Mouse (Mus musculus) heart, embryonic 16.5 days (tissue): ENCODE data around the gene Gemin8. TPM values are rescaled to one million over a fixed set of nuclear protein-coding genes. Genes with fewer than 3 reads are reported as not detected.

Experiments
- ATAC-seq: fragments of 200-750 bp; cut with Nextera tagmentation; replicated peaks from 2 replicates; pipeline ENCODE4 v1.8.0; 2017; ENCODE audit warnings: moderate number of reproducible peaks; ENCODE audit not compliant: insufficient read depth, low FRiP score; ENCODE audit errors: extremely low read depth
- H3K27ac ChIP-seq: fragments of 300-500 bp; sonication (generic); 2 replicates; pipeline ENCODE4 v1.5.1; 2014; ENCODE audit warnings: mild to moderate bottlenecking, low read length, control low read depth, moderate library complexity
- H3K27me3 ChIP-seq: fragments of 300-500 bp; sonication (generic); 2 replicates; pipeline ENCODE4 v1.6.1; 2014; ENCODE audit warnings: low read length, mixed read lengths; ENCODE audit not compliant: control insufficient read depth, insufficient read depth
- H3K36me3 ChIP-seq: fragments of 300-500 bp; sonication (generic); 2 replicates; pipeline ENCODE4 v1.6.1; 2014; ENCODE audit not compliant: control insufficient read depth, insufficient read depth
- H3K4me1 ChIP-seq: fragments of 300-500 bp; sonication (generic); 2 replicates; pipeline ENCODE4 v1.6.1; 2014; ENCODE audit warnings: low read length, mixed read lengths; ENCODE audit not compliant: control insufficient read depth, insufficient read depth
- H3K4me2 ChIP-seq: fragments of 300-500 bp; sonication (generic); 2 replicates; pipeline ENCODE4 v1.6.1; 2014; ENCODE audit warnings: low read depth, mild to moderate bottlenecking, control low read depth, low read length
- H3K4me3 ChIP-seq: fragments of 300-500 bp; sonication (generic); 2 replicates; pipeline ENCODE4 v1.5.1; 2014; ENCODE audit warnings: mild to moderate bottlenecking, control low read depth, low read length
- H3K9ac ChIP-seq: fragments of 300-500 bp; sonication (generic); 2 replicates; pipeline ENCODE4 v1.6.1; 2014; ENCODE audit warnings: low read length, control low read depth
- H3K9me3 ChIP-seq: fragments of 300-500 bp; sonication (generic); replicated peaks from 2 replicates; pipeline ENCODE4 v1.6.1; 2016; ENCODE audit warnings: low read length; ENCODE audit not compliant: control insufficient read depth
- WGBS: fragments of 180-500 bp; shearing (Covaris S2); extraction: QIAGEN DNeasy Blood & Tissue Kit; methylation state at CpG from one replicate; pipeline ENCODE4 v1.1.7; 2014; 5-methylcytosine and 5-hydroxymethylcytosine counted together
- polyA plus RNA-seq: library from polyadenylated mRNA; unstranded; fragments of >200 nt; fragmentation: Nextera tagmentation; extraction: Ambion mirVana; gene quantifications from 2 replicates; pipeline ENCODE4 v1.2.1, GENCODE M21; 2015

The Gemin8 gene
- polyA plus RNA-seq, 1 experiment from 2014 or later = 7.6 TPM

- Histone ChIP-seq H3K36me3 (no peaks in the 10 kb centered on the region), H3K27ac (no peak overlapping the region), H3K27me3 (no peaks in the 10 kb centered on the region), H3K4me3 (no peak overlapping the region), H3K4me2 (no peak overlapping the region), H3K9me3 (no peaks in the 10 kb centered on the region), H3K4me1 (no peaks in the 10 kb centered on the region), H3K9ac (no peak overlapping the region)
- WGBS = 75% methylated on average over 6 of the region's 6 CpGs
- no peak for ATAC-seq
These were observed 46.0 kb downstream of the Gemin8 start for GRCm38 (mm10) chrX:166216248-166216647.

- ATAC-seq = no peak
- H3K9me3 ChIP-seq = no peaks in the 10 kb centered on the region
- H3K4me1 ChIP-seq = no peaks in the 10 kb centered on the region
- H3K27ac ChIP-seq = no peak overlapping the region
- no peak overlapping the region for H3K4me2 ChIP-seq
- H3K27me3 ChIP-seq = no peaks in the 10 kb centered on the region
- H3K9ac ChIP-seq = no peak overlapping the region
- 79% methylated on average over 8 of the region's 8 CpGs for WGBS
- no peak overlapping the region for H3K4me3 ChIP-seq
- H3K36me3 ChIP-seq = no peaks in the 10 kb centered on the region
These were observed 46.5 kb downstream of the Gemin8 start for GRCm38 (mm10) chrX:166216720-166217119.

- Histone ChIP-seq H3K27me3 (no peaks in the 10 kb centered on the region), H3K27ac (no peak overlapping the region), H3K4me1 (no peaks in the 10 kb centered on the region), H3K9me3 (no peaks in the 10 kb centered on the region), H3K9ac (no peak overlapping the region), H3K36me3 (no peaks in the 10 kb centered on the region), H3K4me2 (no peak overlapping the region), H3K4me3 (no peak overlapping the region)
- ATAC-seq = no peak
- WGBS = 47% methylated on average over 5 of the region's 5 CpGs
These were observed 49.1 kb downstream of the Gemin8 start for GRCm38 (mm10) chrX:166219331-166219730.

GRCm38 (mm10) chrX:166226856-166227255 lies 56.6 kb downstream of the Gemin8 start:
- Histone ChIP-seq H3K4me2 (no peak overlapping the region), H3K9ac (no peak overlapping the region)
- no peak for ATAC-seq

GRCm38 (mm10) chrX:166229750-166230149 lies 59.5 kb downstream of the Gemin8 start:
- H3K4me2 ChIP-seq = no peak overlapping the region
- ATAC-seq = no peak
- no peak overlapping the region for H3K27ac ChIP-seq
- 70% methylated on average over 3 of the region's 3 CpGs for WGBS
- H3K9me3 ChIP-seq = no peaks in the 10 kb centered on the region
- H3K4me1 ChIP-seq = no peaks in the 10 kb centered on the region
- no peaks in the 10 kb centered on the region for H3K36me3 ChIP-seq
- H3K4me3 ChIP-seq = no peak overlapping the region
- H3K27me3 ChIP-seq = no peaks in the 10 kb centered on the region; the same call in 1 of the 2 replicates
- H3K9ac ChIP-seq = no peak overlapping the region

More at GRCm38 (mm10) chrX:166226856-166227255, 56.6 kb downstream of the Gemin8 start:
- Histone ChIP-seq H3K4me3 (no peak overlapping the region), H3K36me3 (no peaks in the 10 kb centered on the region), H3K4me1 (no peaks in the 10 kb centered on the region), H3K9me3 (no peaks in the 10 kb centered on the region), H3K27ac (no peak overlapping the region), H3K27me3 (no peaks in the 10 kb centered on the region; the same call in 1 of the 2 replicates)
- WGBS = 70% methylated on average over 5 of the region's 5 CpGs

GRCm38 (mm10) chrX:166230515-166231267 lies 60.4 kb downstream of the Gemin8 start:
- WGBS = 86% methylated on average over 6 of the region's 6 CpGs
- Histone ChIP-seq H3K27me3 (no peaks in the 10 kb centered on the region; the same call in 1 of the 2 replicates), H3K9me3 (no peaks in the 10 kb centered on the region), H3K4me2 (no peak overlapping the region), H3K4me1 (no peaks in the 10 kb centered on the region), H3K4me3 (no peak overlapping the region), H3K9ac (no peak overlapping the region), H3K36me3 (no peaks in the 10 kb centered on the region), H3K27ac (no peak overlapping the region)
- ATAC-seq = no peak

- WGBS = 33% methylated on average over 2 of the region's 2 CpGs
- H3K4me1 ChIP-seq = 0 out of 2 replicates have a peak, but pooled peaks cover 2% of the 10 kb centered on the region
- H3K4me2 ChIP-seq = no peak overlapping the region
- no peak overlapping the region for H3K27ac ChIP-seq
- ATAC-seq = no peak
- H3K9me3 ChIP-seq = no peaks in the 10 kb centered on the region
- no peaks in the 10 kb centered on the region for H3K36me3 ChIP-seq
- H3K4me3 ChIP-seq = no peak overlapping the region
- H3K27me3 ChIP-seq = peaks cover 10% of the 10 kb centered on the region
- H3K9ac ChIP-seq = no peak overlapping the region
These were observed 65.9 kb downstream of the Gemin8 start for GRCm38 (mm10) chrX:166236131-166236530.

GRCm38 (mm10) chrX:166238831-166239460 lies 68.7 kb downstream of the Gemin8 start, which contains the start of gene Gpm6b:
Gene Gpm6b, plus strand, starts transcription at chrX:166238911.
- H3K9me3 ChIP-seq = no peaks in the 10 kb centered on the region
- no peak within 1 kb of the TSS for H3K27ac ChIP-seq
- H3K27me3 ChIP-seq = peaks cover 10% of the 10 kb centered on the region
- no peaks in the 10 kb centered on the region for H3K36me3 ChIP-seq
- H3K9ac ChIP-seq = peak within 1 kb of the TSS; percentile 62
- WGBS = 21% methylated on average over 47 of the region's 63 CpGs
- ATAC-seq = peak; percentile 86
- peak within 1 kb of the TSS; percentile 97 for H3K4me2 ChIP-seq
- H3K4me3 ChIP-seq = peak within 1 kb of the TSS; percentile 59
- H3K4me1 ChIP-seq = 0 out of 2 replicates have a peak, but pooled peaks cover 2% of the 10 kb centered on the region

- H3K9ac ChIP-seq = peak overlapping the region; percentile 62
- 17% methylated on average over 13 of the region's 13 CpGs for WGBS
- peak overlapping the region; percentile 97 for H3K4me2 ChIP-seq
- no peaks in the 10 kb centered on the region for H3K36me3 ChIP-seq
- 0 out of 2 replicates have a peak, but pooled peaks have one; percentile 14 for ATAC-seq
- peak overlapping the region; percentile 59 for H3K4me3 ChIP-seq
- H3K9me3 ChIP-seq = no peaks in the 10 kb centered on the region
- H3K27me3 ChIP-seq = peaks cover 10% of the 10 kb centered on the region
- no peak overlapping the region for H3K27ac ChIP-seq
- 0 out of 2 replicates have a peak, but pooled peaks cover 2% of the 10 kb centered on the region for H3K4me1 ChIP-seq
These were observed 69.3 kb downstream of the Gemin8 start for GRCm38 (mm10) chrX:166239520-166239919.
